8 mouse cellular contexts compared by ENCODE assay signal in the genomic region with DNA sequence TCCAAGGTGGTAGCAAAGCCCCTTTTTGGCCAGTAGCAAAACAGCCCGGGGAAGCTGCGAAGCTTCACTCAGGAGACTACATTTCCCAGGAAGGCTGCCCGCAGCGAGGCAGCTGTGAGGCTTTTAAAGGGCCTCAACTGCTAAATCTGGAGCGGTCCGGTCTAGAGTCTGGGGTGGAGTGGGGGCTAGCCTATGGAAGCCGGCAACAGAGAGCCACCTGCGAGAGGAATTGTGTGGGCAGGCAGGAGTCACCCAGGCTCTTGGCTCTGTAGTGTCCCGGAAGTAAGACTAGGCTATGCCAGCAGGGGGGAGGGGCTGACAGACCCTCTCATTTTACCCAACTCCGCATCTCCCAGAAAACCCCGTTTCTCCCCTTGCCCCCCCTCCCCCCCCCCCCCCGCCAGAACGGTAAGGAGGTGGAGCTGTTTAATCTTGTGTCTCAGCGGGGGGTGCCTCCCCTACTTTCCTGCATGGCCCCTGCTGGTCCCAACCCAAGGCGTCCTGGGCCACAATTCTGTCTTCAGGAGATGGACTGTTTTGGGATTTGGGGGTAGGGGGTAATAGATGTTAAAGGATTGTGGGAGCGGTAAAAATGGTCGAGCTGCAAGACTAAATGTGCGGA. TPM values are rescaled to one million over a fixed set of nuclear protein-coding genes. Genes with fewer than 3 reads are reported as not detected.
DNase-seq lines count a peak whose midpoint lies in the region; ATAC-seq and TF ChIP-seq lines count a peak whose summit lies in the region.

No protein-coding gene starts in this region.

- peak overlapping the region; percentile 33 for H3K4me2 ChIP-seq in lung, embryonic 16.5 days (ENCODE audit: low read depth, low read length)
- H3K4me2 ChIP-seq in heart, embryonic 14.5 days (ENCODE audit: low read length) = peak overlapping the region; percentile 39

- no peak for DNase-seq in lung, postnatal 25 days (ENCODE audit: low spot score)
- peak; percentile 44 to 54 for DNase-seq in kidney, postnatal 36 days
- no peak for DNase-seq in T-cell, adult 2 months (ENCODE audit: low spot score)

- H3K36me3 ChIP-seq in lung, embryonic 16.5 days (ENCODE audit: control insufficient read depth, insufficient read depth, low read length) = no peaks in the 10 kb centered on the region
- no peaks in the 10 kb centered on the region for H3K36me3 ChIP-seq in heart, embryonic 14.5 days (ENCODE audit: control insufficient read depth, insufficient read depth, low read length)

- no peak overlapping the region for H3K4me3 ChIP-seq in lung, embryonic 16.5 days (ENCODE audit: low read length)
- peak overlapping the region in 1 of 2 experiments; percentile 0; a peak in 1 of 4 replicates for H3K4me3 ChIP-seq in heart, embryonic 14.5 days (ENCODE audit: control insufficient read depth in 1 of 2, insufficient read depth in 1 of 2, low read depth in 1 of 2, low read length in 2 of 2)
- peak overlapping the region; percentile 31 for H3K4me3 ChIP-seq in olfactory bulb, adult 2 months (ENCODE audit: insufficient read depth, low read depth, low read length)

- TF ChIP-seq CTCF in olfactory bulb, adult 2 months (IDR thresholded peaks at IDR 0.05; ENCODE audit: insufficient read depth, low read depth, low read length) = no peak

- 16% methylated on average over 16 of the region's 18 CpGs for WGBS in lung, embryonic 16.5 days
- WGBS in heart, embryonic 14.5 days = 10% methylated on average over 15 of the region's 18 CpGs
- 15% methylated on average over 18 of the region's 18 CpGs for WGBS in olfactory bulb, adult 2 months

- H3K27ac ChIP-seq in lung, embryonic 16.5 days (ENCODE audit: low read length) = no peak overlapping the region
- H3K27ac ChIP-seq in heart, embryonic 14.5 days (replicated peaks in 1 of 2; ENCODE audit: control insufficient read depth in 1 of 2, insufficient read depth in 1 of 2, low read depth in 2 of 2, low read length in 2 of 2) = no peak overlapping the region
- H3K27ac ChIP-seq in olfactory bulb, adult 2 months (ENCODE audit: insufficient read depth, low read depth, low read length) = no peak overlapping the region

- no peak for TF ChIP-seq POLR2A in olfactory bulb, adult 2 months (IDR thresholded peaks at IDR 0.05; ENCODE audit: insufficient read depth, low read depth, low read length)

- no peaks in the 10 kb centered on the region for H3K27me3 ChIP-seq in lung, embryonic 16.5 days (ENCODE audit: control insufficient read depth, insufficient read depth, low read depth, low read length)
- no peaks in the 10 kb centered on the region for H3K27me3 ChIP-seq in heart, embryonic 14.5 days (ENCODE audit: control insufficient read depth, insufficient read depth, low read length)

- ATAC-seq in lung, embryonic 16.5 days (ENCODE audit: low read depth) = no peak
- no peak for ATAC-seq in heart, embryonic 14.5 days (ENCODE audit: insufficient number of reproducible peaks, insufficient read depth, low FRiP score, low read depth)
- no peak for ATAC-seq in inflammation-experienced regulatory T-cells, adult 6 months
- no peak for ATAC-seq in megakaryocyte, adult 5-6 weeks (ENCODE audit: poor library complexity, severe bottlenecking)

- H3K9ac ChIP-seq in lung, embryonic 16.5 days (ENCODE audit: low read length) = peak overlapping the region; percentile 52
- H3K9ac ChIP-seq in heart, embryonic 14.5 days (ENCODE audit: low read length) = peak overlapping the region; percentile 2; the same call in 1 of the 2 replicates

- H3K4me1 ChIP-seq in lung, embryonic 16.5 days (replicated peaks; ENCODE audit: control insufficient read depth, insufficient read depth, low read length) = peaks cover 18% of the 10 kb centered on the region
- H3K4me1 ChIP-seq in heart, embryonic 14.5 days (ENCODE audit: control insufficient read depth in 2 of 2, insufficient read depth in 2 of 2, low read length in 2 of 2) = peaks cover 24 to 26% of the 10 kb centered on the region in 2 experiments
- peaks cover 39% of the 10 kb centered on the region for H3K4me1 ChIP-seq in olfactory bulb, adult 2 months (ENCODE audit: control insufficient read depth, insufficient read depth, low read length)

- H3K9me3 ChIP-seq in lung, embryonic 16.5 days (ENCODE audit: control insufficient read depth, low read length) = no peaks in the 10 kb centered on the region
- H3K9me3 ChIP-seq in heart, embryonic 14.5 days (ENCODE audit: control insufficient read depth, low read length) = no peaks in the 10 kb centered on the region

RNA-seq across cellular contexts. Expression of gene H1f0, which starts 2.5 kb away (rescaled TPM):
- polyA plus RNA-seq in lung, embryonic 16.5 days (2015; fragmentation: Nextera tagmentation; extraction: Ambion mirVana) = 516 and 576 TPM in 2 replicates
- polyA plus RNA-seq in heart, embryonic 14.5 days (2014; fragmentation: Nextera tagmentation; extraction: Ambion mirVana) = 102 and 117 TPM in 2 replicates
- polyA plus RNA-seq in olfactory bulb, adult 2 months (2012; ENCODE audit: insufficient read depth, insufficient read length, low replicate concordance, missing spikeins) = not detected in 2 replicates
- polyA plus RNA-seq in inflammation-experienced regulatory T-cells, adult 6 months (2017; shearing (Covaris generic)) = 10 to 100 TPM; 31.0 to 52.3 (median 36.9) TPM
- 47.9 and 51.3 TPM in 2 replicates for total RNA-seq in megakaryocyte, adult 5-6 weeks (2015)
- 87.2 and 90.0 TPM in 2 replicates for total RNA-seq in megakaryocyte, adult 5-6 weeks (2017)

RNA-seq across cellular contexts. Expression of gene Galr3, which starts 15.9 kb away (rescaled TPM):
- not detected in 2 replicates for polyA plus RNA-seq in lung, embryonic 16.5 days (2015; fragmentation: Nextera tagmentation; extraction: Ambion mirVana)
- polyA plus RNA-seq in heart, embryonic 14.5 days (2014; fragmentation: Nextera tagmentation; extraction: Ambion mirVana) = not detected in 2 replicates
- polyA plus RNA-seq in olfactory bulb, adult 2 months (2012; ENCODE audit: insufficient read depth, insufficient read length, low replicate concordance, missing spikeins) = not detected in 2 replicates
- polyA plus RNA-seq in inflammation-experienced regulatory T-cells, adult 6 months (2017; shearing (Covaris generic)) = not detected
- total RNA-seq in megakaryocyte, adult 5-6 weeks (2015) = not detected in 2 replicates
- not detected in 2 replicates for total RNA-seq in megakaryocyte, adult 5-6 weeks (2017)

RNA-seq across cellular contexts. Expression of gene Ankrd54, which starts 36.9 kb away (rescaled TPM):
- 52.6 and 56.7 TPM in 2 replicates for polyA plus RNA-seq in lung, embryonic 16.5 days (2015; fragmentation: Nextera tagmentation; extraction: Ambion mirVana)
- 20.2 and 23.0 TPM in 2 replicates for polyA plus RNA-seq in heart, embryonic 14.5 days (2014; fragmentation: Nextera tagmentation; extraction: Ambion mirVana)
- not detected in 2 replicates for polyA plus RNA-seq in olfactory bulb, adult 2 months (2012; ENCODE audit: insufficient read depth, insufficient read length, low replicate concordance, missing spikeins)
- 10 to 100 TPM in 1 of 3 experiments, 1 to 10 TPM in 2; 5.5 to 10.8 (median 9.2) TPM for polyA plus RNA-seq in inflammation-experienced regulatory T-cells, adult 6 months (2017; shearing (Covaris generic))
- 13.5 and 14.3 TPM in 2 replicates for total RNA-seq in megakaryocyte, adult 5-6 weeks (2015)
- total RNA-seq in megakaryocyte, adult 5-6 weeks (2017) = 10.3 and 11.2 TPM in 2 replicates

RNA-seq across cellular contexts. Expression of gene Eif3l, which starts 49.2 kb away (rescaled TPM):
- 196 and 209 TPM in 2 replicates for polyA plus RNA-seq in lung, embryonic 16.5 days (2015; fragmentation: Nextera tagmentation; extraction: Ambion mirVana)
- polyA plus RNA-seq in heart, embryonic 14.5 days (2014; fragmentation: Nextera tagmentation; extraction: Ambion mirVana) = 144 and 153 TPM in 2 replicates
- not detected in 2 replicates for polyA plus RNA-seq in olfactory bulb, adult 2 months (2012; ENCODE audit: insufficient read depth, insufficient read length, low replicate concordance, missing spikeins)
- polyA plus RNA-seq in inflammation-experienced regulatory T-cells, adult 6 months (2017; shearing (Covaris generic)) = 100 to 1,000 TPM; 224 to 286 (median 240) TPM
- total RNA-seq in megakaryocyte, adult 5-6 weeks (2015) = 110 and 116 TPM in 2 replicates
- total RNA-seq in megakaryocyte, adult 5-6 weeks (2017) = 153 and 155 TPM in 2 replicates

Comparison
In these comparisons a context has a peak if more than half of its experiments do, and no peak if none do; other contexts are left out.
1. DNase-seq: peak in kidney, postnatal 36 days (2 of 2); none in lung, postnatal 25 days (single experiment) and T-cell, adult 2 months (single experiment).